Mouse (Mus musculus) CH12.LX (cell line): ENCODE results near the gene Mrgbp. TPM values are rescaled to one million over a fixed set of nuclear protein-coding genes. Genes with fewer than 3 reads are reported as not detected.

Experiments
- DNase-seq: peaks from one replicate; pipeline ENCODE4 v3.0.0-alpha.2; 2013; ENCODE audit errors: extremely low read depth
- H3K27ac ChIP-seq: 2 replicates; pipeline ENCODE4 v1.5.1; 2012; ENCODE audit warnings: low read depth, mild to moderate bottlenecking, control low read depth, moderate library complexity; ENCODE audit not compliant: insufficient read depth
- H3K27me3 ChIP-seq: replicated peaks from 2 replicates; pipeline ENCODE3; 2012; ENCODE audit warnings: inconsistent platforms
- H3K36me3 ChIP-seq, 2 experiments: replicated peaks in 1 of 2; 2 replicates each; pipeline versions ENCODE3 to v1.6.1; 2012; ENCODE audit warnings: inconsistent platforms in 1 of 2, low read length in 1 of 2, mild to moderate bottlenecking in 1 of 2, mixed read lengths in 1 of 2, moderate library complexity in 1 of 2; ENCODE audit not compliant: control insufficient read depth in 1 of 2, insufficient read depth in 1 of 2
- H3K4me1 ChIP-seq, 2 experiments: 2 replicates each; pipeline ENCODE4 v1.6.1; 2012; ENCODE audit warnings: inconsistent platforms in 1 of 2, moderate library complexity in 1 of 2; ENCODE audit not compliant: insufficient read depth in 2 of 2, control insufficient read depth in 1 of 2
- H3K4me2 ChIP-seq: 2 replicates; pipeline ENCODE4 v1.6.1; 2012; ENCODE audit warnings: low read depth, mild to moderate bottlenecking, control low read depth; ENCODE audit not compliant: poor library complexity, insufficient read depth, severe bottlenecking
- H3K4me3 ChIP-seq, 3 experiments: fragments of 150-350 bp in 1 of 3; sonication (generic) in 1 of 3; replicated peaks in 1 of 3; 2 replicates each; pipeline versions ENCODE3 to v1.5.1; 2011 to 2012; ENCODE audit warnings: low read depth in 2 of 3, low read length in 2 of 3, mild to moderate bottlenecking in 2 of 3, moderate library complexity in 2 of 3, control low read depth in 1 of 3, improper control_type of control experiment in 1 of 3, inconsistent platforms in 1 of 3, mixed read lengths in 1 of 3; ENCODE audit not compliant: poor library complexity in 1 of 3
- H3K79me2 ChIP-seq: replicated peaks from 2 replicates; pipeline ENCODE4 v1.6.1; 2012; ENCODE audit warnings: mild to moderate bottlenecking, moderate library complexity; ENCODE audit not compliant: control insufficient read depth, poor library complexity, insufficient read depth, severe bottlenecking; ENCODE audit errors: extremely low read depth
- H3K9ac ChIP-seq: 2 replicates; pipeline ENCODE4 v1.6.1; 2012; ENCODE audit warnings: low read depth, mild to moderate bottlenecking, control low read depth, moderate library complexity; ENCODE audit not compliant: insufficient read depth
- H3K9me3 ChIP-seq: replicated peaks from 2 replicates; pipeline ENCODE3; 2012; ENCODE audit warnings: low read length, inconsistent platforms, mixed read lengths
- CHD1 ChIP-seq: IDR thresholded peaks from 2 replicates; pipeline ENCODE4 v1.6.1; 2012; ENCODE audit warnings: low read depth, low read length, improper control_type of control experiment, inconsistent platforms
- CTCF ChIP-seq, 2 experiments: IDR thresholded peaks in 1 of 2; conservative IDR thresholded peaks in 1 of 2; 2 replicates each; pipeline ENCODE4 v1.5.1; 2011 to 2012; ENCODE audit warnings: low read depth in 2 of 2, low read length in 2 of 2, improper control_type of control experiment in 1 of 2, inconsistent platforms in 1 of 2, mild to moderate bottlenecking in 1 of 2, moderate library complexity in 1 of 2
- E2F4 ChIP-seq: IDR thresholded peaks from 2 replicates; pipeline ENCODE4 v1.6.1; 2011; ENCODE audit warnings: low read depth, low read length, improper control_type of control experiment; ENCODE audit not compliant: insufficient replicate concordance
- ELF1 ChIP-seq: IDR thresholded peaks from 2 replicates; pipeline ENCODE4 v1.6.1; 2014; ENCODE audit warnings: low read depth, mild to moderate bottlenecking, inconsistent platforms, low read length, improper control_type of control experiment
- EP300 ChIP-seq: IDR thresholded peaks from 2 replicates; pipeline ENCODE4 v1.6.1; 2011; ENCODE audit warnings: low read length, improper control_type of control experiment
- ETS1 ChIP-seq: conservative IDR thresholded peaks from 2 replicates; pipeline ENCODE4 v1.6.1; 2012; ENCODE audit warnings: low read depth, mild to moderate bottlenecking, inconsistent platforms, low read length, improper control_type of control experiment, moderate library complexity
- HCFC1 ChIP-seq: IDR thresholded peaks from 2 replicates; pipeline ENCODE4 v1.6.1; 2012; ENCODE audit warnings: low read depth, mild to moderate bottlenecking, inconsistent platforms, low read length, improper control_type of control experiment
- IRF4 ChIP-seq: IDR thresholded peaks from 2 replicates; pipeline ENCODE4 v1.6.1; 2014; ENCODE audit warnings: low read depth, mild to moderate bottlenecking, inconsistent platforms, low read length, improper control_type of control experiment
- JUN ChIP-seq: IDR thresholded peaks from 2 replicates; pipeline ENCODE4 v1.6.1; 2011; ENCODE audit warnings: low read depth, mild to moderate bottlenecking, low read length, improper control_type of control experiment, moderate library complexity; ENCODE audit not compliant: insufficient read depth
- JUND ChIP-seq: conservative IDR thresholded peaks from 2 replicates; pipeline ENCODE4 v1.6.1; 2011; ENCODE audit warnings: low read depth, low read length, improper control_type of control experiment
- KAT2A ChIP-seq: IDR thresholded peaks from 2 replicates; pipeline ENCODE4 v1.6.1; 2012; ENCODE audit warnings: low read length, improper control_type of control experiment, inconsistent platforms; ENCODE audit not compliant: insufficient replicate concordance
- MAFK ChIP-seq: IDR thresholded peaks from 2 replicates; pipeline ENCODE4 v1.6.1; 2011; ENCODE audit warnings: low read length, improper control_type of control experiment; ENCODE audit not compliant: insufficient replicate concordance
- MAX ChIP-seq: IDR thresholded peaks from 2 replicates; pipeline ENCODE4 v1.6.1; 2011; ENCODE audit warnings: low read length, improper control_type of control experiment
- MEF2A ChIP-seq: IDR thresholded peaks from 2 replicates; pipeline ENCODE4 v1.6.1; 2014; ENCODE audit warnings: low read depth, mild to moderate bottlenecking, inconsistent platforms, low read length, improper control_type of control experiment, borderline replicate concordance
- MXI1 ChIP-seq: IDR thresholded peaks from 2 replicates; pipeline ENCODE4 v1.6.1; 2011; ENCODE audit warnings: mild to moderate bottlenecking, low read depth, low read length, improper control_type of control experiment
- MYC ChIP-seq: IDR thresholded peaks from 2 replicates; pipeline ENCODE4 v1.6.1; 2011; ENCODE audit warnings: low read depth, mild to moderate bottlenecking, improper control_type of control experiment, low read length
- NRF1 ChIP-seq: IDR thresholded peaks from 2 replicates; pipeline ENCODE4 v1.6.1; 2014; ENCODE audit warnings: low read depth, mild to moderate bottlenecking, inconsistent platforms, low read length, improper control_type of control experiment, moderate library complexity
- POLR2A ChIP-seq: IDR thresholded peaks from 2 replicates; pipeline ENCODE4 v1.6.1; 2011; ENCODE audit warnings: low read depth, mild to moderate bottlenecking, improper control_type of control experiment, low read length
- POLR2AphosphoS2 ChIP-seq: IDR thresholded peaks from 2 replicates; pipeline ENCODE4 v1.6.1; 2011; ENCODE audit warnings: low read depth, low read length, improper control_type of control experiment
- RAD21 ChIP-seq: IDR thresholded peaks from 2 replicates; pipeline ENCODE4 v1.6.1; 2011; ENCODE audit warnings: low read depth, mild to moderate bottlenecking, low read length, improper control_type of control experiment, moderate library complexity
- RCOR1 ChIP-seq: conservative IDR thresholded peaks from 2 replicates; pipeline ENCODE4 v1.6.1; 2012; ENCODE audit warnings: low read depth, mild to moderate bottlenecking, inconsistent platforms, low read length, improper control_type of control experiment
- SIN3A ChIP-seq: IDR thresholded peaks from 2 replicates; pipeline ENCODE4 v1.6.1; 2012; ENCODE audit warnings: low read length, improper control_type of control experiment, inconsistent platforms
- SMC3 ChIP-seq: IDR thresholded peaks from 2 replicates; pipeline ENCODE4 v1.6.1; 2011; ENCODE audit warnings: low read depth, low read length, improper control_type of control experiment
- USF1 ChIP-seq: IDR thresholded peaks from 2 replicates; pipeline ENCODE4 v1.6.1; 2014; ENCODE audit warnings: low read depth, mild to moderate bottlenecking, inconsistent platforms, low read length, improper control_type of control experiment
- USF2 ChIP-seq: conservative IDR thresholded peaks from 2 replicates; pipeline ENCODE4 v1.6.1; 2011; ENCODE audit warnings: low read depth, low read length, improper control_type of control experiment
- ZC3H11A ChIP-seq: IDR thresholded peaks from 2 replicates; pipeline ENCODE4 v1.6.1; 2012; ENCODE audit warnings: low read depth, mild to moderate bottlenecking, inconsistent platforms, low read length, improper control_type of control experiment
- dilution Hi-C: fragments of 300-500 bp; cut with MboI; formaldehyde crosslinking; loops from 2 replicates; pipeline ENCODE4 v1.14.3; 2020; ENCODE audit warnings: low sequenced_read_pairs; ENCODE audit not compliant: extremely low pct_unique_long_range_greater_than_20kb, extremely low pct_ligation_motif_present
- in situ Hi-C: fragments of 300-500 bp; cut with MboI; formaldehyde crosslinking; loops from 3 replicates; pipeline ENCODE4 v1.14.3; 2019; ENCODE audit warnings: low sequenced_read_pairs, low pct_ligation_motif_present, low pct_unique_long_range_greater_than_20kb, mixed read lengths
- polyA plus RNA-seq: library from polyadenylated mRNA; unstranded; fragments of >175 nt; gene quantifications from 2 replicates; pipeline ENCODE4 v1.2.1, GENCODE M21; 2012; ENCODE audit warnings: low read depth; ENCODE audit not compliant: insufficient read length
- total RNA-seq, 2 experiments: library from RNA; depleted of rRNA; stranded (reverse); fragments of 300-350 nt in 1 of 2; fragments of >200 nt in 1 of 2; gene quantifications; 2 replicates each; pipeline ENCODE4 v1.2.3; 2012 to 2014

Mrgbp gene
- total and polyA plus RNA-seq, 3 experiments, result 31.2 to 64.6 (median 47.5) TPM

DNA sequence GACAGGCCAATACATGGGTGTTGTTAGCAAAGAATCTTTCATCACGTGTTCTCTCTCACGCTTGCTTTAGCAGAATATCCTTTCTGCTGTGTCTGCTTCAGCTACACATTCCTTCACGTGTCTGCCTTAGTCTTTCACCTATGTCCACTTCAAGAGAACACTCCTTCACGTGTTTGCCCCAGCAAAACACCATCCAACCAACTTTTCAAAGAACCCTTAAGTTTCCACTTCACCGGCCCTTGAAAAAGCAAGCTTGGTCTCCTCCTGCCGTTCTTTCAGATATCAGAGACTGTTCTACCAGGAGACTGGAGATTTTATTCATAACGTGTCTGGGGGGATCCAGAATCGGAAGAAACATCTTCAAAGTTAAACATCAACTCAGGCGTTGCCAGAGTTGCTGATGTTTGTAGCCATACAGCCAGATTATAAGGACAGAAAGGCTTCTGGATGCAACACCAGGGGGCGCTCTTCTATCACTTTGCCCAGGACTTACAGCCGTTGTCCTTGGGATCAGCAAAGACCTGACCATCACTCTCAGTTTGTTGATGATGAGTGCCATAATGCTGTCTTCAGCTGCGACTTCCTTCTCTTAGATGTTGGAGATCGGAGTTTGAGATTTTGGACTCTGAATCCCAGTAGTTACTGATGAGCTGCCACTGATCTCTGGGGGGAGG lies 14.7 kb upstream of the Mrgbp start:
- in situ Hi-C loops, result no loop called here
- Histone ChIP-seq H3K4me2 (peak overlapping the region; percentile 29; the same call in 1 of the 2 replicates), H3K79me2 (no peaks in the 10 kb centered on the region), H3K4me1 (peaks cover 15 to 19% of the 10 kb centered on the region in 2 experiments)
- TF ChIP-seq CHD1 (no peak), JUND (no peak), MYC (no peak), NRF1 (no peak), SIN3A (no peak), MEF2A (no peak), SMC3 (peak; percentile 92), ELF1 (no peak), E2F4 (no peak), USF1 (no peak), IRF4 (no peak), MAFK (no peak), POLR2AphosphoS2 (no peak), KAT2A (no peak), MXI1 (no peak), POLR2A (no peak), HCFC1 (no peak), ETS1 (no peak), RCOR1 (no peak), EP300 (no peak), USF2 (no peak), JUN (no peak), ZC3H11A (peak; percentile 43), CTCF (conservative IDR thresholded peaks at IDR 0.05 in 1 of 2, IDR thresholded peaks at IDR 0.05 in 1 of 2; ENCODE audit: low read depth in 2 of 2, low read length in 2 of 2) (peak; percentile 66 to 93), RAD21 (peak; percentile 85), MAX (no peak)
- TF ChIP-seq, all 38 proteins: peak for 4
- Histone ChIP-seq H3K4me3 (no peak overlapping the region), H3K9ac (no peak overlapping the region), H3K36me3 (no peaks in the 10 kb centered on the region), H3K27me3 (peaks cover 7% of the 10 kb centered on the region), H3K9me3 (peaks cover 2% of the 10 kb centered on the region), H3K27ac (no peak overlapping the region)
- dilution Hi-C loops, result no loop called here
- peak; percentile 82 for DNase-seq
